20 mouse cellular contexts compared by ENCODE assay signal in genomic region chr1:80107747-80108476, GRCm38 (mm10).
DNase-seq lines count a peak whose midpoint lies in the region; ATAC-seq lines count a peak whose summit lies in the region.
"Had no signal": no experiment of that assay in that cellular context is flagged by ENCODE, and none has a peak within 500 bp of the region (broad histone marks: within the 10 kb centered on the region; RNA-seq: fewer than 3 reads in every experiment).

No protein-coding gene starts in this region.

- no peak for DNase-seq in frontal cortex, postnatal 10 days (ENCODE audit: low spot score in 2 of 2)
- DNase-seq in kidney, postnatal 14 days: peak; percentile 19
- no peak for DNase-seq in kidney, adult 18-20 months
- DNase-seq in embryo, embryonic 10.5 days (ENCODE audit: low spot score): no peak
- DNase-seq in right cerebral cortex, postnatal 14 days: no peak
- DNase-seq: adrenal gland, postnatal 10 days; adrenal gland, postnatal 36 days; B cell, adult 2 months; cerebellum, adult 11 months; cerebellum, adult 2 months; cerebellum, adult 9-11 months; cerebellum, postnatal 25 days; embryo, embryonic 11 days; gastrocnemius, adult 2 months; gastrocnemius, postnatal 14 days; heart, adult 11 months had no signal

- ATAC-seq in frontal cortex, adult (ENCODE audit: low TSS enrichment): peak; percentile 93
- peak; percentile 73; the same call in 1 of the 2 replicates for ATAC-seq in monocyte, adult 5-6 weeks (replicated peaks; ENCODE audit: insufficient number of reproducible peaks, low FRiP score, low TSS enrichment, poor library complexity, severe bottlenecking)
- ATAC-seq: forebrain, embryonic 15.5 days; Patski had no signal
